Mouse (Mus musculus) stomach, postnatal 0 days (tissue): ENCODE measurements around the gene Pvr.

Experiments used
- CTCF ChIP-seq: IDR thresholded peaks from 2 replicates; pipeline ENCODE4 v1.5.1; 2016; ENCODE audit warnings: antibody characterized with exemption, low read depth, mild to moderate bottlenecking, moderate library complexity
- EP300 ChIP-seq: optimal IDR thresholded peaks from 2 replicates; pipeline ENCODE3; 2016; ENCODE audit warnings: antibody characterized with exemption

- TF ChIP-seq EP300 (no peak), CTCF (no peak)
Observed at GRCm38 (mm10) chr7:19911695-19912524, 9.1 kb downstream of the Pvr start.
